Mouse (Mus musculus) heart, embryonic 13.5 days (tissue): Measurements from ENCODE around the gene Dnttip2. TPM values are rescaled to one million over a fixed set of nuclear protein-coding genes. Genes with fewer than 3 reads are reported as not detected.
"Not testable (repeated sequence)": the region's sequence is repeated elsewhere in the genome, so short reads cannot be mapped to it uniquely, and the experiment has no call there.

ENCODE experiments used
- ATAC-seq: fragments of 200-750 bp; cut with Nextera tagmentation; 2 replicates; pipeline ENCODE4 v1.8.0; 2017; ENCODE audit warnings: moderate TSS enrichment; ENCODE audit not compliant: insufficient number of reproducible peaks, low FRiP score, low TSS enrichment; ENCODE audit errors: extremely low read depth
- H3K27ac ChIP-seq: fragments of 300-500 bp; sonication (generic); replicated peaks from 2 replicates; pipeline ENCODE4 v1.5.1; 2015; ENCODE audit warnings: moderate library complexity, mild to moderate bottlenecking, inconsistent platforms
- H3K27me3 ChIP-seq: fragments of 300-500 bp; sonication (generic); replicated peaks from 2 replicates; pipeline ENCODE4 v1.6.1; 2015; ENCODE audit warnings: mild to moderate bottlenecking, inconsistent platforms
- H3K36me3 ChIP-seq: fragments of 300-500 bp; sonication (generic); 2 replicates; pipeline ENCODE4 v1.6.1; 2015; ENCODE audit warnings: mild to moderate bottlenecking, inconsistent platforms
- H3K4me1 ChIP-seq: fragments of 300-500 bp; sonication (generic); 2 replicates; pipeline ENCODE4 v1.6.1; 2015; ENCODE audit warnings: inconsistent platforms
- H3K4me2 ChIP-seq: fragments of 300-500 bp; sonication (generic); 2 replicates; pipeline ENCODE4 v1.6.1; 2015; ENCODE audit warnings: inconsistent platforms, mild to moderate bottlenecking, moderate library complexity
- H3K4me3 ChIP-seq: fragments of 300-500 bp; sonication (generic); 2 replicates; pipeline ENCODE4 v1.5.1; 2015; ENCODE audit warnings: moderate library complexity, mild to moderate bottlenecking, inconsistent platforms
- H3K9ac ChIP-seq: fragments of 300-500 bp; sonication (generic); 2 replicates; pipeline ENCODE4 v1.6.1; 2015; ENCODE audit warnings: inconsistent platforms, mild to moderate bottlenecking, moderate library complexity
- H3K9me3 ChIP-seq: fragments of 300-500 bp; sonication (generic); 2 replicates; pipeline ENCODE4 v1.6.1; 2016; ENCODE audit warnings: inconsistent platforms
- WGBS: fragments of 180-500 bp; shearing (Covaris S2); methylation state at CpG from one replicate; pipeline ENCODE4 v1.1.7; 2015; ENCODE audit warnings: mixed read lengths; 5-methylcytosine and 5-hydroxymethylcytosine counted together
- polyA plus RNA-seq: library from polyadenylated mRNA; unstranded; fragments of >200 nt; fragmentation: Nextera tagmentation; extraction: Ambion mirVana; gene quantifications from 2 replicates; pipeline ENCODE4 v1.2.1, GENCODE M21; 2015

Dnttip2 gene
- polyA plus RNA-seq: 44.5 and 45.0 TPM in 2 replicates

DNA sequence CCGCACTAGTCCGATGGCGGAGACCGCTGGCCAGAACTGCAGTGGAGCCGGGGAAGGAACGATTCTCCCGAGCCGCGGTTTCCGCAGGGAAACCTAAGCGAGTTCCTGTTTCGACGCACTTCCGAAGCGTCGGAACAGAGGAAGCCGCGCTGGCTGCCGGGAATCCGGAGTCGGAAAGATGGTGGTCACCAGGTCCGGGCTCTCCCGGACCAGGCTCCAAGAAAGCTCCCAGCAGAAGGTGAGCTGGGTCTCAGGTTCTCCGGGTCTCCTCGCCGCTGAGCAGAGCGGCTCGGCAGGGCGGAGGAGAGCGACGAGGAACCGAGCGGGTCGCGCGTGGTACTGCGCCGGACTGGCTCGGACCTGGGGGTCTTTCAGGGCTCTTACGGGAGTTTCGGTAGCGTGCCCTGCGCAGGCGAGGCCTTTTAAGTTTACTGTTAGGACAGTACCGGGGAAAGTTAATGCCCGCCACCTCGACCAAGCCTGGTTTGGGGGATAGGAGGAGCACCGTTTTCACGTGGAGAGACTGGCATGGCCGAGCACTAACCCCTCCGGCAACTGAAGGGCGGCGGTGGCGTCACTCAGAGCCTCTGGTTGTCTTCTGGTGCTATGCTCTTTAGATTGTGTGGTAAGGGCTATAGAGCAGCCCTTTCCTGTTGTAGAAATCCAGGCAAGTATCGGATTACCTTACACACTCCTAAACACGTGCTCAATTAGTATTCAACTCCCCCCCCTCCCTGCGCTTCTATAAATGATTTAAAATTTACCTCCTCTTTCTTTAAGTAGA lies at the start of gene Dnttip2:
TSS of gene Dnttip2 (plus strand) at position 148 of the 784 bp plus-strand sequence.
- Histone ChIP-seq H3K27ac (peak within 1 kb of the TSS; percentile 73), H3K27me3 (no peaks in the 10 kb centered on the region), H3K4me2 (peak within 1 kb of the TSS; percentile 86), H3K4me3 (peak within 1 kb of the TSS; percentile 91), H3K9me3 (no peaks in the 10 kb centered on the region), H3K9ac (peak within 1 kb of the TSS; percentile 98), H3K4me1 (peaks cover 36% of the 10 kb centered on the region), H3K36me3 (peaks cover 43% of the 10 kb centered on the region)
- under 1% methylated on average over 57 of the region's 57 CpGs for WGBS
- ATAC-seq: peak; percentile 85

DNA sequence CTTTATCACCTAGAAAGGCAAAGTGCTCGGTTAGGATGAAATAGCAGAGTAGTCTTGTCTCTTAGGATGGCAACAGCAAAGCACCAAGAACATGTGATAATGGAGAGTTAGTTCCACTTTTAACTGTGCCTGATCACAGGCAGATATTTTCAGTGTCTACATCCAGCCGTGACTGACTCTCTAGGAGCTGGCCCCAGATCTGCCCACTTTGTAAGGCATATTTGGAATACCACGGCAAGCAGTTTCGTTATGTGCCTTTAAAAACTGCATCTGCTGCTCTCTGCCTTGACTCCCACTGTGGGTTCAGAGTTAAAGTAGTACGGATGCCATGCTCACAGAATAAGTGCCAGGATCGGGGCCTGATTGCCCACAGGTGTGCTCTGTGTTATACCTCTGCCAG lies 47.2 kb upstream of the Dnttip2 start:
- H3K9ac ChIP-seq, H3K4me3 ChIP-seq, H3K27me3 ChIP-seq, H3K27ac ChIP-seq, ATAC-seq, H3K36me3 ChIP-seq, H3K9me3 ChIP-seq: not testable (repeated sequence)
- 33% methylated on average over 6 of the region's 6 CpGs for WGBS
- Histone ChIP-seq H3K4me2 (peak overlapping the region; percentile 58), H3K4me1 (peaks cover 13% of the 10 kb centered on the region)

DNA sequence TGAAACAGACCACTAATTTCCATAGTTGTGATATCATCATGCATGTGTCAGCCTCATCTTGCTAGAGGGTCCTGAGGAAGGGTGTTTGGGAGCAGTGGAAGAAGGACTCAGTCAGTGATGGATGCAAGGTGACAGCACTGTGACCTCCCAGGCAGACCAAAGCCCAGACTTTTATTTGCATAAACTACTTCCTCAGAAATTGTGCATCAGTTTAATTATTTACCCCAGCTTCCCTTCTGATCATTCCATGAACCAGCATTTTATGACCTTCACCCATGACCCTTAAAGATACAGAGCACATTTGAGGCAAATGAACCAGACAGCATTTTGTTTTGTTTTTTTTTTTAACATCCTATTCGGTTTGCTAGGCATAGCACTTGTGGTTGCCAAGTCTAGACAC lies 38.4 kb upstream of the Dnttip2 start:
- no peak overlapping the region for H3K4me2 ChIP-seq
- WGBS: 40% methylated on average over 1 of the region's 1 CpGs
- H3K9me3 ChIP-seq: no peaks in the 10 kb centered on the region
- H3K4me3 ChIP-seq: no peak overlapping the region
- H3K9ac ChIP-seq: no peak overlapping the region
- H3K27me3 ChIP-seq: no peaks in the 10 kb centered on the region
- no peak for ATAC-seq
- H3K36me3 ChIP-seq: no peaks in the 10 kb centered on the region
- H3K4me1 ChIP-seq: no peaks in the 10 kb centered on the region
- H3K27ac ChIP-seq: no peak overlapping the region

DNA sequence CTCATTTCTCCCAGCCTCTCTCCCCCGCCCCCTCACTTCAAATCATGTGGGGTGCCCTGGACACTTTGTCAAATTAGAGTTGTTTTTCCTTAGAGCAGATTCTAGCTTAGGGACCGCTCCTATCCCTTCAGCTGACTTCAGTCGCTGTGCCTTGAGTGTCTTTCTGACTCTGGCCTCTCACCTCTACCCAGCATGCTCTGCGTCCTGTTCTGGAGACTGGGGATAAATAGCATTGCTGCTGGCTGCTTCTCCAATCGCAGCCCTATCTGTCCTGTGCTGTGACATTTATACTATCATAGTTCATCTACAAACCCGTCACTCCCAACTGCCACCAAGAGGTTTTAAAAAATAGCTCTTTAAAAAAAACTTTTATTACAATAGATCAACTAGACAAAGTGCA lies 31.3 kb upstream of the Dnttip2 start:
- Histone ChIP-seq H3K27me3 (no peaks in the 10 kb centered on the region), H3K9ac (no peak overlapping the region), H3K4me3 (no peak overlapping the region), H3K27ac (peak overlapping the region; percentile 65), H3K4me1 (peaks cover 30% of the 10 kb centered on the region), H3K4me2 (peak overlapping the region; percentile 69), H3K36me3 (no peaks in the 10 kb centered on the region), H3K9me3 (no peaks in the 10 kb centered on the region)
- 50% methylated on average over 6 of the region's 6 CpGs for WGBS
- no peak for ATAC-seq

DNA sequence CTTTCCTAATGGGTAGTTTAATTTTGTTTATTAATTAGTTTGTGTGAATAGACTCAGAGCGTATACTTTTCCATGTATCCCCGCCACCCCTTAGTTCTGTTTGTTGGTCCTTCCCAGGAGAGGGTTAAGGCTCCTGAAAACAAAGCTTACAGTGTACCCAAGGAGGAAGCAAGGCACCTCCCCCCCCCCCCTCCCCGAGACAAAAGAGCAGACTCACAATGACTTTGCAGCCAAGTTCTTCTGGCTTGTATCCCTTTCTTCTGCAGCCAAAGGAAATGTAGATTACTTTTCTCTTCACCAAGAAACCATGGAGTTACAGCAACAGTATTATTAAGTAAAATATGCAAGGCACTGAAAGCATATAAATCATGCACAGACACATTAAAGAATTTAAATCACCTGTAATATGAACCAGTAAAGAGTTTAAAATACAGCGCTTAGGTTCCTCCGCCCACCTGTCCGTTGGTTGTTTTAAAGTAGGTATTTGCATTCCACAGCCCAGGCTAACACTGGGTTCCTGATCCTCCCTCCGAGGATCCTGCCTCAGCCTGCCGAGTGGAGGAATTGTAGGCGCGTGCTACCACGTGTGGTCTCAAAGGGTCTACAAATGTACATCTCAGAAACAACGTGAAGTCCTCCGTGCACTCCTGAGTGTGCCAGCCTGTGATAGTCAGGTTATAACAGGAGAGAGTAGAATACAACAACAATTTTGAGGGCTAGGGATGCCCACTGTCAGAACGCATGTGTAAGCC lies 30.6 kb upstream of the Dnttip2 start:
- no peaks in the 10 kb centered on the region for H3K27me3 ChIP-seq
- H3K27ac ChIP-seq: peak overlapping the region; percentile 65
- 50% methylated on average over 14 of the region's 14 CpGs for WGBS
- H3K4me2 ChIP-seq: peak overlapping the region; percentile 69
- no peaks in the 10 kb centered on the region for H3K9me3 ChIP-seq
- ATAC-seq: no peak
- peak overlapping the region; percentile 37; the same call in 1 of the 2 replicates for H3K9ac ChIP-seq
- no peaks in the 10 kb centered on the region for H3K36me3 ChIP-seq
- no peak overlapping the region for H3K4me3 ChIP-seq
- peaks cover 31% of the 10 kb centered on the region for H3K4me1 ChIP-seq

DNA sequence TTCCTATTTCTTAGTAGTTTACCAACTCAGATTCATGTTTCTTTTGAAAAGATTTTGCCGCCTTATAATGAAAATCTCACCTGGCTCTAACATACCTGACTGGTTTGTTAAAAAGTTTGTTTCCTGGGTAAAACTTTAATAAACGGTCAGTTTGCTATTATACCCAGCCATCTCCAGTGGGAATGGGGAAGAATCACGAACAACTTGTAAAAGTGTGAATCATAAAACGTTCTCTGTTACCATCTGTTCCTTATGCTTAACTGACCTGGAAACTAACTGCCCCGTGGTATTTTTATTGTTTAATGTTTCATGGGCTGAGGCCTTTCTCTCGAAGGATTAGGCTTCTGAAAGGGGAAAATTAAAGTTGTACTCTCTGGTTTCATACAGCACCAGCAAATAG lies 29.4 kb upstream of the Dnttip2 start:
- Histone ChIP-seq H3K27me3 (no peaks in the 10 kb centered on the region), H3K9me3 (no peaks in the 10 kb centered on the region), H3K4me1 (peaks cover 31% of the 10 kb centered on the region), H3K4me2 (peak overlapping the region; percentile 69), H3K36me3 (peaks cover 4% of the 10 kb centered on the region; the same call in 1 of the 2 replicates), H3K4me3 (peak overlapping the region; percentile 96), H3K9ac (peak overlapping the region; percentile 75), H3K27ac (peak overlapping the region; percentile 66)
- 60% methylated on average over 6 of the region's 6 CpGs for WGBS
- no peak for ATAC-seq

DNA sequence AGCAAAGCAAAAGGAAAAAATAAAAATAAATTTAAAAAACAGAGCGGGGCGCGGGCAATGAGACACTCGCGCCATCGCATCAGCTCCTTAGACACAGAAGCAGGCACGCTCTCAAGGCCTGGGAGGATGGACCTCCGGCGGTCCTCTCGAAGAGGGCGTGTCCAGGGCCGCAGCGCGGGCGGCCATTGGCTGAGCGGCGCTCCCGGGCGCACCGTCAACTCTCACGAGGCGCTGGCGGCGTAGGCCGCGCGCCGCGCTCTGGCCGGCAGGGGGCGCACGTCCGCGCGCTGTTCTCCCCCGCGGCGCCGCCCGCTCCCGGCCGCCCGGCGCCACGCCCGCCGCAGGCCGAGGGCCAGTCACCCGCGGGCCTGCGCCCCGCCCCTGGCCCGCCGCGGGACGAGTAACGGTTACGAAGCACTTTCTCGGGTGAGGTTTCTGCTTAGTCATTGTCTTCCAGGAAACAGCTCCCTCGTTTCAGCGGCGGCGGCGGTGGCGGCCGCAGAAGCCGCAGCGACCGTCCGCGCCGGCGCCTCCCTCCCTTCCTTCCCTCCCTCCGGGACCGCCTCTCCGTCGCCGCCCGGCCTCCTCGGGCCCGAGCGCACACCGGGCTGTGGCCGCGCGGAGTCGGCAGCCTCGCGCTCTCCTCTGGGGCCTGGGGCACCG lies 28.8 kb upstream of the Dnttip2 start, which contains the start of gene Gclm:
TSS of gene Gclm (plus strand) at position 343 of the 663 bp plus-strand sequence.
- H3K4me2 ChIP-seq: peak within 1 kb of the TSS; percentile 79

DNA sequence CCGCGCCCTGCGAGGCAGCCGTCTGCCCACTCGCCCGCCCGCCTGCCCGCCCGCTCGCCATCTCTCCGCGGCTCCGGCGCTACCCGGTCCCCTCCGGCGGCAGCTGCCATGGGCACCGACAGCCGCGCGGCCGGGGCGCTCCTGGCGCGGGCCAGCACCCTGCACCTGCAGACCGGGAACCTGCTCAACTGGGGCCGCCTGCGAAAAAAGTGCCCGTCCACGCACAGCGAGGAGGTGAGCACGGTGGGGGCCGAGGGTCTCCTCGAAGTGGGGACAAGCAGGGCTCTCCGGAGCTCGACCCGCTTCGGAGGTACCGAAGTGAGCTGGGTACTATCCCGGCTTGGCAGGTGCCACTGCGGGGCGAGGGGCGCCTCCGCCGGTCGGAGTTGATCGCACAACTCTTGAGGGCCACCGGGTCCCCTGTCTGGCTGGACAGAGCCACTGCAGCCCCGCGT lies 28.3 kb upstream of the Dnttip2 start:
- Histone ChIP-seq H3K9me3 (no peaks in the 10 kb centered on the region), H3K9ac (peak overlapping the region; percentile 96), H3K27ac (peak overlapping the region; percentile 95), H3K4me2 (peak overlapping the region; percentile 79), H3K27me3 (no peaks in the 10 kb centered on the region), H3K4me1 (peaks cover 31% of the 10 kb centered on the region), H3K36me3 (peaks cover 4% of the 10 kb centered on the region; the same call in 1 of the 2 replicates), H3K4me3 (peak overlapping the region; percentile 96)
- WGBS: under 1% methylated on average over 50 of the region's 50 CpGs
- ATAC-seq: peak; percentile 20; the same call in 1 of the 2 replicates

More for the DNA sequence above, 28.8 kb upstream of the Dnttip2 start, which contains the start of gene Gclm:
- Histone ChIP-seq H3K27ac (peak within 1 kb of the TSS; percentile 95), H3K27me3 (no peaks in the 10 kb centered on the region), H3K4me1 (peaks cover 31% of the 10 kb centered on the region), H3K36me3 (peaks cover 4% of the 10 kb centered on the region; the same call in 1 of the 2 replicates), H3K9me3 (no peaks in the 10 kb centered on the region), H3K4me3 (peak within 1 kb of the TSS; percentile 96), H3K9ac (peak within 1 kb of the TSS; percentile 96)
- WGBS: under 1% methylated on average over 89 of the region's 90 CpGs
- ATAC-seq: peak; percentile 91

DNA sequence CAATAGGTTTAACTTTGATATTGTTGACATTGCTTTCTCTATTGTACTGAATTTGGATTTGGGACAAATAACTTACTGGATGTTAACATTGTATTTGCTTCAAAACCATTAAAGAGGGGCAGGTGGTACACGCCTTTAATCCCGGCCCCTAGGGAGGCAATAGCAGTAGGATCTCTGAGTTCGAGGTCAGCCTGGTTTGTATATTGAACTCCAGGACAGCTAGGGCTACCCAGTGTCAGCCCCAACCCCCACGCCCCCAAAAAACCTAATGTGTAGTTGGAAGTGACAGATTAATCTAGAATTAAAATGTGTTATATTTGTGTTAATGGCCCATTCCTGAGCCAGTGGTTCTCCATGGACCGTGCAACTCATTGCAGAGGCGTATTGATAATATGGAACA lies 27.8 kb upstream of the Dnttip2 start:
- peak overlapping the region; percentile 96 for H3K4me3 ChIP-seq
- peaks cover 5% of the 10 kb centered on the region; the same call in 1 of the 2 replicates for H3K36me3 ChIP-seq
- peaks cover 31% of the 10 kb centered on the region for H3K4me1 ChIP-seq
- ATAC-seq: no peak
- peak overlapping the region; percentile 79 for H3K4me2 ChIP-seq
- 27% methylated on average over 6 of the region's 6 CpGs for WGBS
- peak overlapping the region; percentile 95 for H3K27ac ChIP-seq
- no peaks in the 10 kb centered on the region for H3K27me3 ChIP-seq
- H3K9ac ChIP-seq: peak overlapping the region; percentile 96
- H3K9me3 ChIP-seq: no peaks in the 10 kb centered on the region

DNA sequence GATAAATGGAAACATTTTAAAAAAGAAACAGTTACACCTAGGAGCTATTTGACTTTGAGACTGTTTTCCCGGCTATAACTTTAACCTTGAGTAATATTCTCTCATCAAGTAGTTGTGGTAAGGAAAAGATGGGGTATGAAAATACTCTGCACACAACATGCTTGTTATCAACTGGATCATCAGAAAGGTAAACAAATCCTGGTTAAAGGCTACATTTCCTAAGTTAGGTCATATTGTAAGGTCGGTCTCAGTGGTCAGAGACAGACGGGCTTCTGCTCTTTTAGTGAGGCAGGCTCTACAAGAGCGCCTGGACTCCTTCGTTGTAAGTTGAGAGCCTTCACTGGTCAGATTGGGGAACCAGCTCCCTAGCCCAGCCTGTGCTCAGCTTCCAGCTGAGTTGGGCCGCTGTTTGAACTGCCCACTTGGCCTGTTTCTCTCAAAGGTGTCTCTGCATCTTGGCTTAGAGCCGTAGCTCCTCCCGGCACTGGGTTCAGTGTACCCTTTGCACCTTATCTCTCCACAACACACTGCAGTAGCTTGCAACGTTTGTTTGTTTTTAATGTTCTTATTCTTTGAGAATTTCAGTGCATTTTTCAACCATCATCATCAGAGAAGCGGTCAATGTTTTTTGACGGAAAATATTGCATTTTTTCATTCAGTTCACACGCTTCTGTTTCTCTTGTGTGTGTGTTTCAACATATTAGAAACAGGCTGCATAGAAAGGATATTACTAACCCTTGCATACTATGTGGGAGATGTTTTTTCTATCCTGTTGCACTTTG lies 27.0 kb upstream of the Dnttip2 start:
- peaks cover 31% of the 10 kb centered on the region for H3K4me1 ChIP-seq
- WGBS: 36% methylated on average over 12 of the region's 12 CpGs
- peak overlapping the region; percentile 95 for H3K27ac ChIP-seq
- peak overlapping the region; percentile 79 for H3K4me2 ChIP-seq
- peaks cover 8% of the 10 kb centered on the region; the same call in 1 of the 2 replicates for H3K36me3 ChIP-seq
- peak overlapping the region; percentile 96 for H3K4me3 ChIP-seq
- H3K9ac ChIP-seq: peak overlapping the region; percentile 96
- H3K27me3 ChIP-seq: no peaks in the 10 kb centered on the region
- peak; percentile 26; the same call in 1 of the 2 replicates for ATAC-seq
- H3K9me3 ChIP-seq: no peaks in the 10 kb centered on the region
